Mouse (Mus musculus): Measurements from ENCODE around the gene Dab1. TPM values are rescaled to one million over a fixed set of nuclear protein-coding genes. Genes with fewer than 3 reads are reported as not detected.
A peak's percentile ranks its signal among the peaks of the same experiment; 100 is the strongest.

Gene Dab1
- total RNA-seq, 2 experiments from 2014 or later: 111 to 114 TPM

- intact Hi-C loops (cut with DNase I): no loop called here
- DNase-seq (ENCODE audit: low spot score in 2 of 2): no peak
These were observed 1095.9 kb downstream of the Dab1 start for GRCm38 (mm10) chr4:104714925-104715519.

- no peak for DNase-seq (ENCODE audit: low spot score in 2 of 2)
- intact Hi-C loops (cut with DNase I): no loop called here
These were observed 1096.7 kb downstream of the Dab1 start for GRCm38 (mm10) chr4:104715857-104716256.

- no peak for DNase-seq (ENCODE audit: low spot score in 2 of 2)
- intact Hi-C loops (cut with DNase I): no loop called here
These were observed 1097.3 kb downstream of the Dab1 start for GRCm38 (mm10) chr4:104716506-104716905.

- intact Hi-C loops (cut with DNase I): no loop called here
- DNase-seq (ENCODE audit: low spot score in 2 of 2): peak in 1 of 2 experiments; percentile 70
These were observed 1100.0 kb downstream of the Dab1 start for GRCm38 (mm10) chr4:104718973-104719795.

GRCm38 (mm10) chr4:104723527-104724045, 1104.4 kb downstream of the Dab1 start:
- intact Hi-C loops (cut with DNase I): loop anchor here (5.0 kb wide), 1 partner anchor 66 kb away; no protein-coding TSS in a partner anchor
- peak; percentile 41 to 88 for DNase-seq (ENCODE audit: low spot score in 2 of 2)

- intact Hi-C loops (cut with DNase I): loop anchor here (5.0 kb wide), 1 partner anchor 67 kb away; no protein-coding TSS in a partner anchor
These were observed 1105.1 kb downstream of the Dab1 start for GRCm38 (mm10) chr4:104724258-104724657.

GRCm38 (mm10) chr4:104725673-104726072, 1106.5 kb downstream of the Dab1 start:
- intact Hi-C loops (cut with DNase I): no loop called here

More at GRCm38 (mm10) chr4:104724258-104724657, 1105.1 kb downstream of the Dab1 start:
- no peak for DNase-seq (ENCODE audit: low spot score in 2 of 2)

GRCm38 (mm10) chr4:104729185-104729584, 1110.0 kb downstream of the Dab1 start:
- DNase-seq (ENCODE audit: low spot score in 2 of 2): peak in 1 of 2 experiments; percentile 34
- intact Hi-C loops (cut with DNase I): no loop called here

More at GRCm38 (mm10) chr4:104725673-104726072, 1106.5 kb downstream of the Dab1 start:
- DNase-seq (ENCODE audit: low spot score in 2 of 2): no peak

- DNase-seq (ENCODE audit: low spot score in 2 of 2): no peak
These were observed 1127.3 kb downstream of the Dab1 start for GRCm38 (mm10) chr4:104746500-104746899.

GRCm38 (mm10) chr4:104754090-104754489, 1134.9 kb downstream of the Dab1 start:
- DNase-seq (ENCODE audit: low spot score in 2 of 2): peak in 1 of 2 experiments; percentile 61
- intact Hi-C loops (cut with DNase I): no loop called here

More at GRCm38 (mm10) chr4:104746500-104746899, 1127.3 kb downstream of the Dab1 start:
- intact Hi-C loops (cut with DNase I): no loop called here

GRCm38 (mm10) chr4:104760878-104761624, 1141.9 kb downstream of the Dab1 start:
- DNase-seq (ENCODE audit: low spot score in 2 of 2): peak; percentile 18 to 60

GRCm38 (mm10) chr4:104766065-104766464, 1146.9 kb downstream of the Dab1 start, which contains the start of gene C8b:
TSS of gene C8b (plus strand) at chr4:104766317.
- intact Hi-C loops (cut with DNase I): no loop called here
- no peak for DNase-seq (ENCODE audit: low spot score in 2 of 2)

More at GRCm38 (mm10) chr4:104760878-104761624, 1141.9 kb downstream of the Dab1 start:
- intact Hi-C loops (cut with DNase I): no loop called here

- intact Hi-C loops (cut with DNase I): no loop called here
- no peak for DNase-seq (ENCODE audit: low spot score in 2 of 2)
These were observed 1149.0 kb downstream of the Dab1 start for GRCm38 (mm10) chr4:104768190-104768589.

GRCm38 (mm10) chr4:104769602-104770001, 1150.4 kb downstream of the Dab1 start:
- intact Hi-C loops (cut with DNase I): no loop called here
- no peak for DNase-seq (ENCODE audit: low spot score in 2 of 2)

- intact Hi-C loops (cut with DNase I): no loop called here
- DNase-seq (ENCODE audit: low spot score in 2 of 2): no peak
These were observed 1151.2 kb downstream of the Dab1 start for GRCm38 (mm10) chr4:104770331-104770730.

GRCm38 (mm10) chr4:104775601-104776000, 1156.4 kb downstream of the Dab1 start:
- intact Hi-C loops (cut with DNase I): no loop called here

GRCm38 (mm10) chr4:104779460-104779859, 1160.3 kb downstream of the Dab1 start:
- no peak for DNase-seq (ENCODE audit: low spot score in 2 of 2)
- intact Hi-C loops (cut with DNase I): no loop called here

More at GRCm38 (mm10) chr4:104775601-104776000, 1156.4 kb downstream of the Dab1 start:
- DNase-seq (ENCODE audit: low spot score in 2 of 2): no peak

- intact Hi-C loops (cut with DNase I): no loop called here
- no peak for DNase-seq (ENCODE audit: low spot score in 2 of 2)
These were observed 1162.3 kb downstream of the Dab1 start for GRCm38 (mm10) chr4:104781441-104781840.

- no peak for DNase-seq (ENCODE audit: low spot score in 2 of 2)
- intact Hi-C loops (cut with DNase I): no loop called here
These were observed 1163.2 kb downstream of the Dab1 start for GRCm38 (mm10) chr4:104782346-104782745.

GRCm38 (mm10) chr4:104792111-104792510, 1173.0 kb downstream of the Dab1 start:
- intact Hi-C loops (cut with DNase I): no loop called here
- DNase-seq (ENCODE audit: low spot score in 2 of 2): no peak

All from left cerebral cortex, postnatal 25 days (tissue).